In genomic region chr3:65527196-65527595, GRCm38 (mm10) we compare ENCODE assay signal across 8 mouse cellular contexts. TPM values are rescaled to one million over a fixed set of nuclear protein-coding genes. Genes with fewer than 3 reads are reported as not detected.
DNase-seq lines count a peak whose midpoint lies in the region; ATAC-seq and TF ChIP-seq lines count a peak whose summit lies in the region.

No protein-coding gene starts in this region.

- 21% methylated on average over 3 of the region's 3 CpGs for WGBS in heart, embryonic 12.5 days
- WGBS in intestine, embryonic 15.5 days: 9% methylated on average over 3 of the region's 3 CpGs
- WGBS in midbrain, embryonic 10.5 days: 26% methylated on average over 3 of the region's 3 CpGs

- peak overlapping the region; percentile 74 for H3K4me2 ChIP-seq in heart, embryonic 12.5 days
- peak overlapping the region; percentile 63 for H3K4me2 ChIP-seq in intestine, embryonic 15.5 days (replicated peaks)

- no peak for TF ChIP-seq POLR2A in bone marrow macrophage, adult 2 months (IDR thresholded peaks at IDR 0.05; ENCODE audit: borderline replicate concordance, low read depth, low read length)

- H3K36me3 ChIP-seq in heart, embryonic 12.5 days: peaks cover 7% of the 10 kb centered on the region
- H3K36me3 ChIP-seq in intestine, embryonic 15.5 days: 0 out of 2 replicates have a peak, but pooled peaks cover 4% of the 10 kb centered on the region
- peaks cover 9% of the 10 kb centered on the region for H3K36me3 ChIP-seq in midbrain, embryonic 10.5 days

- peak overlapping the region; percentile 98 for H3K27ac ChIP-seq in heart, embryonic 12.5 days (ENCODE audit: poor library complexity, severe bottlenecking)
- peak overlapping the region; percentile 85 for H3K27ac ChIP-seq in bone marrow macrophage, adult 2 months (ENCODE audit: insufficient read depth, low read depth, low read length)
- peak overlapping the region; percentile 99 for H3K27ac ChIP-seq in intestine, embryonic 15.5 days
- H3K27ac ChIP-seq in midbrain, embryonic 10.5 days (replicated peaks): peak overlapping the region; percentile 99

- DNase-seq in heart, adult 8-10 months (ENCODE audit: low spot score): no peak
- no peak for DNase-seq in midbrain, embryonic 10.5 days (ENCODE audit: low spot score)
- DNase-seq in cerebellum, postnatal 14 days: no peak
- DNase-seq in thymus, postnatal 36 days: no peak
- DNase-seq in testis, postnatal 14 days (ENCODE audit: low spot score): no peak

- no peak for ATAC-seq in heart, embryonic 12.5 days (ENCODE audit: insufficient number of reproducible peaks, low FRiP score)
- ATAC-seq in intestine, embryonic 15.5 days: no peak

- H3K4me1 ChIP-seq in heart, embryonic 12.5 days (replicated peaks): peaks cover 4% of the 10 kb centered on the region; the same call in 1 of the 2 replicates
- H3K4me1 ChIP-seq in bone marrow macrophage, adult 2 months (ENCODE audit: control insufficient read depth, insufficient read depth, low read length): peaks cover 13% of the 10 kb centered on the region
- no peaks in the 10 kb centered on the region for H3K4me1 ChIP-seq in intestine, embryonic 15.5 days (replicated peaks)
- peaks cover 20% of the 10 kb centered on the region for H3K4me1 ChIP-seq in midbrain, embryonic 10.5 days

- no peaks in the 10 kb centered on the region for H3K27me3 ChIP-seq in heart, embryonic 12.5 days (replicated peaks)
- no peaks in the 10 kb centered on the region for H3K27me3 ChIP-seq in intestine, embryonic 15.5 days (replicated peaks)
- H3K27me3 ChIP-seq in midbrain, embryonic 10.5 days (ENCODE audit: low read depth, poor library complexity, severe bottlenecking): no peaks in the 10 kb centered on the region

- peak overlapping the region; percentile 91 for H3K4me3 ChIP-seq in heart, embryonic 12.5 days
- peak overlapping the region; percentile 92 for H3K4me3 ChIP-seq in bone marrow macrophage, adult 2 months (ENCODE audit: insufficient read depth, low read length)
- H3K4me3 ChIP-seq in intestine, embryonic 15.5 days (replicated peaks): peak overlapping the region; percentile 95
- peak overlapping the region; percentile 76 for H3K4me3 ChIP-seq in midbrain, embryonic 10.5 days

- TF ChIP-seq CTCF in bone marrow macrophage, adult 2 months (IDR thresholded peaks at IDR 0.05; ENCODE audit: low read depth, low read length): no peak

- no peaks in the 10 kb centered on the region for H3K9me3 ChIP-seq in heart, embryonic 12.5 days (replicated peaks)
- H3K9me3 ChIP-seq in intestine, embryonic 15.5 days: no peaks in the 10 kb centered on the region
- H3K9me3 ChIP-seq in midbrain, embryonic 10.5 days (replicated peaks): no peaks in the 10 kb centered on the region

- peak overlapping the region; percentile 95; the same call in 1 of the 2 replicates for H3K9ac ChIP-seq in heart, embryonic 12.5 days
- no peak overlapping the region for H3K9ac ChIP-seq in intestine, embryonic 15.5 days

RNA-seq across cellular contexts. Expression of gene Tiparp, which starts 1.0 kb away (rescaled TPM):
- polyA plus RNA-seq in heart, embryonic 12.5 days (2016; fragmentation: Nextera tagmentation; extraction: Ambion mirVana): 29.7 and 36.3 TPM in 2 replicates
- total RNA-seq in heart, adult 8-10 months (2022): 10 to 100 TPM in 1 of 4 experiments, 1 to 10 TPM in 3; 8.0 to 11.8 (median 9.0) TPM
- polyA plus RNA-seq in bone marrow macrophage, adult 2 months (2012; ENCODE audit: insufficient read depth, insufficient read length, missing spikeins): 24.6 and 26.1 TPM in 2 replicates
- polyA plus RNA-seq in intestine, embryonic 15.5 days (2015; fragmentation: Nextera tagmentation; extraction: Ambion mirVana): 39.0 and 45.6 TPM in 2 replicates
- polyA plus RNA-seq in midbrain, embryonic 10.5 days (2016; fragmentation: Nextera tagmentation; extraction: Ambion mirVana): 43.4 and 44.9 TPM in 2 replicates
